Mouse (Mus musculus): ENCODE measurements at regions not wholly inside any gene's neighbourhood (a gene's known extent, or its start where the extent isn't known, plus 50 kb on each side); places are given as distances from the start of the nearest gene placed in this dataset.

- in situ Hi-C loops (cut with MboI; ENCODE audit: unreplicated experiment in 2 of 2), result loop anchor here (5.0 to 25.0 kb wide), 4 partner anchors 231 to 1406 kb away; no protein-coding TSS in a partner anchor
These were observed 142.0 kb upstream of the Car8 start for GRCm38 (mm10) chr4:8380711-8381338.

- in situ Hi-C loops (cut with MboI; ENCODE audit: unreplicated experiment in 2 of 2), result loop anchor here (10.0 to 25.0 kb wide), 4 partner anchors 237 to 1412 kb away; no protein-coding TSS in a partner anchor
These were observed 136.1 kb upstream of the Car8 start for GRCm38 (mm10) chr4:8374737-8375489.

GRCm38 (mm10) chr4:8374061-8374460, 135.2 kb upstream of the Car8 start:
- in situ Hi-C loops (cut with MboI; ENCODE audit: unreplicated experiment in 2 of 2), result loop anchor here (10.0 kb wide), 2 partner anchors 721 to 1181 kb away; no protein-coding TSS in a partner anchor

GRCm38 (mm10) chr4:8372069-8372468, 133.2 kb upstream of the Car8 start:
- in situ Hi-C loops (cut with MboI; ENCODE audit: unreplicated experiment in 2 of 2), result loop anchor here (10.0 kb wide), 2 partner anchors 723 to 1183 kb away; no protein-coding TSS in a partner anchor

GRCm38 (mm10) chr4:8370786-8371185, 131.9 kb upstream of the Car8 start:
- in situ Hi-C loops (cut with MboI; ENCODE audit: unreplicated experiment in 2 of 2), result loop anchor here (10.0 kb wide), 2 partner anchors 724 to 1184 kb away; no protein-coding TSS in a partner anchor

GRCm38 (mm10) chr4:8367487-8368276, 128.8 kb upstream of the Car8 start:
- in situ Hi-C loops (cut with MboI; ENCODE audit: unreplicated experiment in 2 of 2), result loop anchor here (5.0 to 10.0 kb wide), 6 partner anchors 55 to 1855 kb away; no protein-coding TSS in a partner anchor

- in situ Hi-C loops (cut with MboI; ENCODE audit: unreplicated experiment in 2 of 2), result loop anchor here (5.0 to 10.0 kb wide), 6 partner anchors 55 to 1855 kb away; no protein-coding TSS in a partner anchor
These were observed 128.1 kb upstream of the Car8 start for GRCm38 (mm10) chr4:8366978-8367377.

GRCm38 (mm10) chr4:8362409-8362808, 123.6 kb upstream of the Car8 start:
- in situ Hi-C loops (cut with MboI; ENCODE audit: unreplicated experiment in 2 of 2), result loop anchor here (5.0 to 10.0 kb wide), 4 partner anchors 368 to 1800 kb away; no protein-coding TSS in a partner anchor

- in situ Hi-C loops (cut with MboI; ENCODE audit: unreplicated experiment in 2 of 2), result loop anchor here (5.0 to 10.0 kb wide), 4 partner anchors 367 to 1800 kb away; no protein-coding TSS in a partner anchor
These were observed 123.1 kb upstream of the Car8 start for GRCm38 (mm10) chr4:8361931-8362330.

GRCm38 (mm10) chr4:8361305-8361704, 122.5 kb upstream of the Car8 start:
- in situ Hi-C loops (cut with MboI; ENCODE audit: unreplicated experiment in 2 of 2), result loop anchor here (5.0 to 10.0 kb wide), 4 partner anchors 367 to 1799 kb away; no protein-coding TSS in a partner anchor

GRCm38 (mm10) chr4:8357443-8357842, 118.6 kb upstream of the Car8 start:
- in situ Hi-C loops (cut with MboI; ENCODE audit: unreplicated experiment in 2 of 2), result no loop called here

GRCm38 (mm10) chr4:8341928-8342327, 103.1 kb upstream of the Car8 start:
- in situ Hi-C loops (cut with MboI; ENCODE audit: unreplicated experiment in 2 of 2), result no loop called here

GRCm38 (mm10) chr4:8309241-8309987, 70.6 kb upstream of the Car8 start:
- in situ Hi-C loops (cut with MboI; ENCODE audit: unreplicated experiment in 2 of 2), result no loop called here

- in situ Hi-C loops (cut with MboI; ENCODE audit: unreplicated experiment in 2 of 2), result no loop called here
These were observed 53.7 kb upstream of the Car8 start for GRCm38 (mm10) chr4:8292563-8292962.

- in situ Hi-C loops (cut with MboI; ENCODE audit: unreplicated experiment in 2 of 2), result no loop called here
These were observed 53.0 kb upstream of the Car8 start for GRCm38 (mm10) chr4:8291528-8292492.

- in situ Hi-C loops (cut with MboI; ENCODE audit: unreplicated experiment in 2 of 2), result no loop called here
These were observed 51.1 kb upstream of the Car8 start for GRCm38 (mm10) chr4:8289901-8290300.
